Mouse (Mus musculus) brain, embryonic 14.5 days (tissue): ENCODE results near the gene Stap2. TPM values are rescaled to one million over a fixed set of nuclear protein-coding genes. Genes with fewer than 3 reads are reported as not detected.

Experiments used
- DNase-seq: peaks from one replicate; pipeline ENCODE4 v3.0.0-alpha.2; 2011; ENCODE audit warnings: low read depth
- CTCF ChIP-seq: fragments of 200-500 bp; IDR thresholded peaks from 2 replicates; pipeline ENCODE4 v1.5.1; 2012; ENCODE audit warnings: inconsistent platforms, mild to moderate bottlenecking, moderate library complexity, borderline replicate concordance; ENCODE audit not compliant: insufficient read depth, insufficient read length; ENCODE audit errors: extremely low read depth
- POLR2A ChIP-seq: fragments of 200-500 bp; IDR thresholded peaks from 2 replicates; pipeline ENCODE4 v1.6.1; 2012; ENCODE audit warnings: mild to moderate bottlenecking, inconsistent platforms, borderline replicate concordance; ENCODE audit not compliant: poor library complexity, insufficient read depth, insufficient read length, severe bottlenecking; ENCODE audit errors: extremely low read depth
- polyA plus RNA-seq: library from polyadenylated mRNA; depleted of rRNA; stranded (reverse); fragments of >200 nt; gene quantifications from 2 replicates; pipeline ENCODE4 v1.2.3, GENCODE M21; 2012

The Stap2 gene
- polyA plus RNA-seq, 1 experiment, result 5.7 TPM

DNA sequence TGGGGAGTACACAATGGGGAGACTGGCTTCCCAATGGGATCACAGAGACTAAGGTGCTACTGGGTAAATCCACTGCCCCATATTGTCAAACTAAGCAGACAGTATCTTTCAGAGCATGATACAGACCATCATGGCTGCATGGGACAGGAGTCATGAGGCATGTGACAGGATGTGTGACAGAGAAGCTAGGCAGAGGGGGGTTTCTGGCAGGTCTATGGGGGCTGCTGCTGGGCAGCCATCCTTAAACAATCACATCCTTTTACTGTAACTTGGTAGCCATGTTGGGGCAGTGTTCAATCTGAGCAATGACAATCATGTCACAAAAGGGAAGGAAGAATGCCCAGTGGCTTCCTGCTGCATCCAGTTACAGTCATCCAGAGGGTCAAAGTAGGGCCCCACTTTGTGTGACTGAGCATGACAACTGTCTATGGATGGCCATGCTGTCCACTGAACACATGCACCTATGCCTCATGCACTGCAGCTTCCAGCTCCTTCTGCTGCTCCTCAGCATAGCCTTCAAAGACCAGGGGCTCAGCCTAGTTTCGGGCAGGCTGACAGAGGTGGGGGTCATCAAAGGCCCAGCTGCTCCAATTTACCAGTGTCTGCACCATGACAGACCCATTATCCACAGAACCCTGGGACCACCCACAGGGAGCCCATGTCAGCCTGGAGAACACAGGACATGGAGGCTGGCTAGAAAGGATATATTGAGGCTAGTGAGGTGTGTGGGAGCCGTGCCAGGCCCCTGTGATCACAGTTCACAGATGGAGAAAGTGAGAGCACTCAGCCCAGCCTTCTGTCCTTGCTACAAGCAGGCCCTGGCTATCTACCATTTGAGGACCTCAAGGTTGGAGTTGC is 17.0 kb upstream of the Stap2 start:
- TF ChIP-seq CTCF, result no peak
- DNase-seq, result no peak

DNA sequence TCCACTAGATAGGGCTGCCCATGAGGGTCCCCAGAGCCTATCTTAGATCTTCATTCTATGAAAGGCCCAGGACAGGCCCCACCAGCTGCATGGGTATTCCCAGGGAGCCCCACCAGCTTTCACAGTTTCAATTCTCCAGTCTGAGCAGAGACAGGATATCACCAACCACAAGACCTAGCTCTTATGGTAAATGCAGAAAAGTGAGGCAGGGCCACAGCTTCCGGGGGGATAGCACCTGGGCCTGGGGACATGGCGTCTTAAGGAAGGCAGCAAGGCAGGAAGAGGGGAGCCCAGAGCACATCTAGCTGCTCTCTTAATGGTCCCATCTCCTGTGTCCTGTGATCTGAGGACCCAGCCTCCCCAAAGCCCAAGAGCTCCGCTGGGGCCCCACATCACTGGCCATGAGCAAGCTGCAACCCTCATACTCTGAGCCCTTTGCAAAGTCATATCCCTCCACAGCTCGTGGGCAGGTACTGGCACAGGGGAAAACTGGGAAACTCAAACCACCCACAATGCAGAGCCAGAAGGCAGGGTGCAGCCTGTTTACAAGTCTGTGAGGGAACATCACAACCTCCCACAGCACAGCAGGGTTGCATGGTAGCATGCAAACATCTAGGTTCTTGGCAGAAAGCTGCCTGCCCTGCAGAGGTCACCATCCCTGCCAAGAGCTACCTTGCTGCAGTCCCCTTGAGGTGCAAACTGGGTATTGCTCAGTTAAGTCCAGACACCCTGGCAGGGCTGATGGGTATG is 16.0 kb upstream of the Stap2 start:
- TF ChIP-seq CTCF (no peak), POLR2A (no peak)
- DNase-seq, result no peak

DNA sequence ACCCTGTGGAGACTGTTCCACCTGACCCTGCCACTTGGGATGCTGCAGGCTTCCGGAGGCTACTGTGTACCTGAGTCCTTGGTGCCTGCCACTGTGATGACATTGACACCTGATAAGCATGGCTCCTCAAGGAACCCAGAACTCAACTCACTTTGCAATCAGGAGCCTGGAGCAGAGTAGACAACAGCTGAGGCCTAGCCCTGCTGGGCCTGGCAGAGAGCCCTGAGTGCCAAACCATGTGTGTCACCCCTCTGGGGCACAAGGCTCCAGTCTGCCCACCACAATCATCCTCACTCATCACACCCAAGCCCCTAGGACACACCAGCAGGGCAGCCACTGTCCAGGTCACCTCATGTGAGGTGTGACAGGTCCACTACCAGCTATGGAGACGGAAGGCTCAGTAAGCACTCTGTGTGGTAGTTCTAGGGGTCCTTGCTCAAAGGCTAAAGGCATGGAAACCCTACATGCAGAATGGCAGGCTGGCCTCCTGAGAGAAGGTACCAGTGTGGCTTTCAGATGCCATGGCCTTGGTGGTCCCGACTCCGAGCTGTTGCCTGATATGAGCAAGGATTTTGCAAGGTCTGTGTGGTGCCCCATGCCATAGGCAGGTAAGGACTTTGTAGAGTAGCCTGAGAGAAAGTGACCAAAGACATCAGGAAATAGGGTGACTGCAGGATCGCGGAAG is 15.2 kb upstream of the Stap2 start:
- no peak for DNase-seq
- no peak for TF ChIP-seq POLR2A
- no peak for TF ChIP-seq CTCF

DNA sequence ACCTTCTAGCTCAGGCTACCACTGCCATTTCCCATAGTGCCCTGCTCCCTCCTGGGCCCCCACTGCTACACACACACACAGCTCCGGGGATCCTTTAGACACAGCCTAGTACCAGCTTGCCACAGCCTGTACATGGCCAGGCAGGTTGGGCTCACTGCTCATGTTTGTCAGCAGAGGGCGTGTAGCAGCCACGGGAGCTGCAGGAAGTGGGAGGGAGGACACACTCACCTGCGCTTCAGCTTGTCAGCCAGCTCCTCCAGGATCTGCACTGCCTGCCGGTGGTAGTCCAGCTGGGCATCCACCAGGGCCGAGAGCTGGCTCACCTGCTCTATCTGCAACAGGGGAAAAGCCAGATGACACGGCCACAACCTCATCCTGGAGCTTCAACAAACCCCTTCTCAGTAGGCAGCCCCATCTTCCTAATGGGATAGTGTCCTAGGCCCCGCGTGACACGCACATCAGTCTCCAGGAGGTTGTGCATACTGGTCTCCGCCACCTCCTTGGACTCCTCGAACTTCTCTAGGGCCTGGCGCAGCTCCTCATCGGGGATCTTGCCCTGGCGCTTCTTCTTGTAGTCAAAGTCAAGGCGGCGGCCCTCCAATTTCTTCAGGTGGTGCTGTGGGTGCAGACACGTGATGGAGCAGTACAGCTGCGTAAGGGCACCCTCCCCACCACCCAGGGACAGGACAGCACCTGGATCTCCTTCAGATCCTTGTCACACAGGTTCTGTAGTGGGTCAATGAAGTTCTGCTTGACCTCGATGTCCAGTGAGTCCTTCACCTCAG is 13.2 kb upstream of the Stap2 start:
- peak; percentile 39; the same call in 1 of the 2 replicates for TF ChIP-seq CTCF
- no peak for TF ChIP-seq POLR2A
- peak; percentile 51 for DNase-seq

DNA sequence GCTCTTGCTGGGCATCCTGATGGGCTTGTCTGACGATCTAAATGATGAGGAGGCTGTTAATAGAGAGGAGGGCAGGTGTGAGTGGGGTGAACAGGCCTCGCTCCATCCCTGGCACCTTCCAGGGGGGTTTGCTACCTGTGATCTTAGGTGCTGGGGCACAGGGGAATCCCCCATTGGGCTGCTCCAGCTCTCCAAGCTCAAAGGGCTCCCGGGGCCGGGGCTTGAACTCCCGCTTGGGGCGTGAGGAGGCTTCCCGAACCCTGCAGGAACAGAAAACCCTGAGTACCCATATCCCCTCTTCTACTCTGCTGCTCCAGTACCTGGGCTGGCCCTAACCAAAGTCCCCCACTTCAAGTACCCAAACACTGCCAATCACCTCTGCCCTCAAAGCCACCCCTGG is 12.5 kb upstream of the Stap2 start:
- no peak for TF ChIP-seq POLR2A
- TF ChIP-seq CTCF, result no peak
- DNase-seq, result no peak

- TF ChIP-seq POLR2A (no peak), CTCF (no peak)
- DNase-seq, result no peak
Measured at GRCm38 (mm10) chr17:56016793-56017785, 11.7 kb upstream of the Stap2 start.

GRCm38 (mm10) chr17:56016382-56016781 is 11.0 kb upstream of the Stap2 start:
- TF ChIP-seq POLR2A, result no peak
- no peak for TF ChIP-seq CTCF
- no peak for DNase-seq

GRCm38 (mm10) chr17:56015293-56015692 is 9.9 kb upstream of the Stap2 start:
- TF ChIP-seq POLR2A (no peak), CTCF (no peak)
- DNase-seq, result no peak

DNA sequence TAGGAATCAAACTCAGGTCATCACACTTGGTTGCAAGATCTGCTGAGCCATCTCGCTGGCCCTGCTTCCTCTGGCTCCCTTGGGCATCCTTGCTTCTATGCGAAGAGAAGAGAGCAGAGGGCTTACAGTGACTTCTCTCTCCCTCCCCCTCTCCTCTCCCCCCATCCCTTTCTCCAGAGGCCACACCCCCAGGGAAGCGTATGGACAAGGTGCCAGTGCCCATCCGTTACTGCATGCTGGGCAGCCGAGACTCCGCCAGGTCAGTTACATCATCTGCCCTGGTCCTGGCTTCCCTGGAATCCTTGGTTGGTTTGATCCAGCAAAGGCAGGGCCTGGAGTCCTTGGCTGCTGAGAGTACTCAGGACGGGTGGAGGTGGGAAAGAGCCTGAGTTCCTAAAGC is 6.1 kb upstream of the Stap2 start:
- no peak for TF ChIP-seq CTCF
- TF ChIP-seq POLR2A, result no peak
- DNase-seq, result no peak

DNA sequence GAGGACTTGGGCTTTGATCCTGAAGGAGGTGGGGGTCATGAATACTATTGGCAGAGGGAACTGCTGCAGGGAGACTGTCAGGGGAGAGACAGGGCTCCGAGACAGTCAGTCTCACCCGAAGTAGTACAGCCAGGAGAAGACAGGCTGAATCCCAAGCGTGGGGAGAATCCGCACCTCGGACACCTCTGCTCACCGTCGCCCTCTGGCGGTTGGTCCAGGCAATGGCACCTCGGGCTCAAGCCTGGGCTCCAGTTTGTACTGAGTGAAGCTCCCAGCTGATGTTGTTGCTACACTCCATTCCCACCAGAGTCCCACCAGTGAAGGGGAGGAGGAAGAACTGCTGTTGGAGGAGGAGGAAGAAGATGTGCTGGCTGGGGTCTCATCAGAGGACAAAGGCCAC is 5.3 kb upstream of the Stap2 start:
- TF ChIP-seq POLR2A, result no peak
- TF ChIP-seq CTCF, result peak; percentile 98
- peak; percentile 47 for DNase-seq

DNA sequence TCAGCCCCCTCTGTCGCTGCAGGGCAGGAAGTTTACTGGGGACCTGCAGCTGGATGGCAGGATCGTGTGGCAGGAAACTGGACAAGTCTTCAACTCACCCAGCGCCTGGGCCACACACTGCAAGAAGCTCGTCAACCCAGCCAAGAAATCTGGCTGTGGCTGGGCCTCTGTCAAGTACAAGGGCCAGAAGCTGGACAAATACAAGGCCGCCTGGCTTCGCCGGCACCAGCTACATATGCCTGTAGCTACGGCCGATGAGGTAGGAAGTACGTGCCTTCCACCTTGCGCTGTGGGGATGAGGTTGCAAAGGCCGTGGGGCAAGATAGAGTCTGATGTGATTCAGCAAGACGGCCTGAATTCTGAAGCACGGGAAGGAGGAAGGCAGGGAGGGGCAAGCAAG is 4.9 kb upstream of the Stap2 start:
- no peak for DNase-seq
- no peak for TF ChIP-seq CTCF
